In the genomic region with DNA sequence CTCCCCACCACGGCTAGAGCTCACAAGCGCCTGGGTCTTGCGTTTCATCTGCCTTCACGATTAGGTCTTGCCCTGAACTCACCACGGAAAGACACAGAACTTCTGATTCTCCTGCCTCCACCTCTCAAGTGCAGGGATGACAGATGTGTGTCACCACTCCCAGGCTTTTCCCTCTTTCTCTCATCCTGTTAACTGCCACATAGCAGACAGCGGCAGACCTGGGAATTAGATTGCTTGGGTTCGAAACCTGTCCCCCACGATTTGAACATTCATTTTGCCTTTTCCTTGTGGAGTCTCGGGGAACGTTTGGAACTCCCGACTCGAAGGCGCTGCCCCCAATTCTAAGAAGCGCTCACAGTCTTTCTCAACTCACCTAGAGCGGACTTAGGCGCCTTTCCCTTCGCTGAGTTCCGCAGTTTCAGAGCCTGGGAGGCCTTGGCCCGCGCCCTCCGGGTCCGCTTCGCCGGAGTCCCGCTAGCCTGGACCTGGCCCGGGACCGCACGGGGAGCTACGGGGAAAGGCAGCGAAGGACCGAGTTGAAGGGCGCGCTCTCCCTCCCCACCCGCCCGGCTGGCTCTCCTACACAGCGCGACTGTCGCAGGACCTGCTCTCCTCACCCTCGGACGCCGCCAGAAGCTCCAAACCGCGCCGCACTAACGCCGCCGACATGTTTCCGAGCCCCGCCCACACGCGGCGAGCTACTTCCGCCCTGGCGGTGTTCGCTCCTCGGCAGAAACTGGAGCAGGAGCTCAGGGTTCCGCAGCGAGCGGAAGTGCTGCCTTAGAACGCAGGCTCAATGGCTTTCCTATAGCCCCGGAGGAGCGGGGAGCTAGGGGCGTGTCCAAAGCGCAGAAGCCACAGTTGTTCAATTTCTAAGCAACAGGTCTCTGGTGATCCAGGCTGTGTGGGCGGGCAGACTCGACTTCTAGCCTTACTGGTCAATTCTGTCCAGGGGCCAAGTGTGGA, we compare ENCODE assay signal across 8 mouse cellular contexts. TPM values are rescaled to one million over a fixed set of nuclear protein-coding genes. Genes with fewer than 3 reads are reported as not detected.
DNase-seq lines count a peak whose midpoint lies in the region; ATAC-seq lines count a peak whose summit lies in the region.

Gene Rps19bp1, minus strand, starts transcription at position 706 of the 966 bp plus-strand sequence.

- H3K27ac ChIP-seq in hindbrain, embryonic 15.5 days (replicated peaks): peak within 1 kb of the TSS; percentile 62
- H3K27ac ChIP-seq in macrophage: peak within 1 kb of the TSS; percentile 46

- H3K79me2 ChIP-seq in macrophage (ENCODE audit: inconsistent target): peaks cover 24% of the 10 kb centered on the region

- no peaks in the 10 kb centered on the region for H3K9me3 ChIP-seq in hindbrain, embryonic 15.5 days

- H3K36me3 ChIP-seq in hindbrain, embryonic 15.5 days: 0 out of 2 replicates have a peak, but pooled peaks cover 7% of the 10 kb centered on the region
- no peaks in the 10 kb centered on the region for H3K36me3 ChIP-seq in macrophage (ENCODE audit: inconsistent target)

- ATAC-seq in hindbrain, embryonic 15.5 days (ENCODE audit: low FRiP score, low read depth): peak; percentile 92

- H3K4me2 ChIP-seq in hindbrain, embryonic 15.5 days: peak within 1 kb of the TSS; percentile 82

- peak within 1 kb of the TSS; percentile 70 for H3K9ac ChIP-seq in hindbrain, embryonic 15.5 days

- no peaks in the 10 kb centered on the region for H3K27me3 ChIP-seq in hindbrain, embryonic 15.5 days

- peak within 1 kb of the TSS; percentile 72 for H3K4me3 ChIP-seq in hindbrain, embryonic 15.5 days
- peak within 1 kb of the TSS; percentile 84 for H3K4me3 ChIP-seq in macrophage (ENCODE audit: inconsistent target)

- WGBS in hindbrain, embryonic 15.5 days: 2% methylated on average over 66 of the region's 66 CpGs
- 1% methylated on average over 66 of the region's 66 CpGs for WGBS in macrophage (ENCODE audit: missing documents)

- peak; percentile 91 for DNase-seq in T-cell, adult 2 months (ENCODE audit: low spot score)
- DNase-seq in cerebellum, postnatal 25 days: peak; percentile 87 to 92
- DNase-seq in frontal cortex, postnatal 36 days (ENCODE audit: low spot score in 2 of 2): peak; percentile 85 to 91
- DNase-seq in left cerebral cortex, adult 11 months (ENCODE audit: low spot score): peak; percentile 81
- peak; percentile 91 for DNase-seq in right cerebral cortex, adult 18-20 months
- DNase-seq in urinary bladder, postnatal 25 days (ENCODE audit: low spot score): peak; percentile 83

- H3K4me1 ChIP-seq in hindbrain, embryonic 15.5 days (replicated peaks): peaks cover 25% of the 10 kb centered on the region

RNA-seq across cellular contexts. Expression of gene Rps19bp1, which starts in this region (rescaled TPM):
- 76.2 and 76.7 TPM in 2 replicates for polyA plus RNA-seq in hindbrain, embryonic 15.5 days (2015; fragmentation: Nextera tagmentation; extraction: Ambion mirVana)
- 10 to 100 TPM in 8 of 26 experiments, 1 to 10 TPM in 18; 1.8 to 18.5 (median 7.6) TPM for total RNA-seq in macrophage (2018; cell fraction: chromatin; rRNA removed)
- total RNA-seq in macrophage (2018; cell fraction: cytosol; rRNA removed): 10 to 100 TPM; 24.2 to 45.7 (median 35.4) TPM
- 10 to 100 TPM in 14 of 26 experiments, 1 to 10 TPM in 12; 4.0 to 20.9 (median 10.4) TPM for total RNA-seq in macrophage (2018; cell fraction: nucleus; rRNA removed)
- polyA plus RNA-seq in macrophage (2018): 26.4 to 49.1 TPM (median 28.5 TPM) in 3 replicates

Comparison
In these comparisons a context has a peak if more than half of its experiments do, and no peak if none do; other contexts are left out.
1. Peak in every context shown above with its lines: DNase-seq, ATAC-seq, H3K4me3 ChIP-seq and H3K27ac ChIP-seq.